Mouse (Mus musculus) hindbrain, postnatal 0 days (tissue): ENCODE results near the gene Clec12b. TPM values are rescaled to one million over a fixed set of nuclear protein-coding genes. Genes with fewer than 3 reads are reported as not detected.

ENCODE experiments used
- ATAC-seq: fragments of 200-750 bp; cut with Nextera tagmentation; 2 replicates; pipeline ENCODE4 v1.8.0; 2017; ENCODE audit warnings: mild to moderate bottlenecking, moderate TSS enrichment, moderate library complexity
- DNase-seq: peaks from one replicate; pipeline ENCODE4 v3.0.0-alpha.2; 2015; ENCODE audit warnings: low spot score
- H3K27ac ChIP-seq: fragments of 300-500 bp; sonication (generic); 2 replicates; pipeline ENCODE4 v1.5.1; 2014; ENCODE audit warnings: mild to moderate bottlenecking
- H3K27me3 ChIP-seq: fragments of 300-500 bp; sonication (generic); 2 replicates; pipeline ENCODE4 v1.6.1; 2014; ENCODE audit warnings: low read length, mixed read lengths; ENCODE audit not compliant: insufficient read depth
- H3K36me3 ChIP-seq: fragments of 300-500 bp; sonication (generic); 2 replicates; pipeline ENCODE4 v1.6.1; 2014; ENCODE audit warnings: low read length, mixed read lengths; ENCODE audit not compliant: insufficient read depth
- H3K4me1 ChIP-seq: fragments of 300-500 bp; sonication (generic); 2 replicates; pipeline ENCODE4 v1.6.1; 2014; ENCODE audit warnings: antibody characterized with exemption, low read length, mixed read lengths; ENCODE audit not compliant: insufficient read depth
- H3K4me2 ChIP-seq: fragments of 300-500 bp; sonication (generic); 2 replicates; pipeline ENCODE4 v1.6.1; 2014; ENCODE audit warnings: low read depth, mild to moderate bottlenecking, low read length, moderate library complexity, mixed read lengths
- H3K4me3 ChIP-seq: fragments of 300-500 bp; sonication (generic); 2 replicates; pipeline ENCODE4 v1.5.1; 2014; ENCODE audit warnings: low read length
- H3K9ac ChIP-seq: fragments of 300-500 bp; sonication (generic); replicated peaks from 2 replicates; pipeline ENCODE4 v1.6.1; 2014; ENCODE audit warnings: mild to moderate bottlenecking, low read length, moderate library complexity, mixed read lengths
- H3K9me3 ChIP-seq: fragments of 300-500 bp; sonication (generic); 2 replicates; pipeline ENCODE4 v1.6.1; 2016; ENCODE audit warnings: low read length, mixed read lengths
- CTCF ChIP-seq: IDR thresholded peaks from 2 replicates; pipeline ENCODE4 v1.5.1; 2016; ENCODE audit warnings: antibody characterized with exemption, control low read depth, low read depth
- WGBS: fragments of 180-500 bp; shearing (Covaris S2); extraction: QIAGEN DNeasy Blood & Tissue Kit; methylation state at CpG from one replicate; pipeline ENCODE4 v1.1.7; 2014; 5-methylcytosine and 5-hydroxymethylcytosine counted together
- polyA plus RNA-seq: library from polyadenylated mRNA; unstranded; fragments of >200 nt; fragmentation: Nextera tagmentation; extraction: Ambion mirVana; gene quantifications from 2 replicates; pipeline ENCODE4 v1.2.1, GENCODE M21; 2015
- total RNA-seq: library from RNA; depleted of rRNA; stranded (reverse); fragments of >200 nt; gene quantifications from 2 replicates; pipeline ENCODE4 v1.2.3, GENCODE M21; 2014

Clec12b gene
- total and polyA plus RNA-seq, 2 experiments from 2014 or later: 0.42 to 0.49 TPM

DNA sequence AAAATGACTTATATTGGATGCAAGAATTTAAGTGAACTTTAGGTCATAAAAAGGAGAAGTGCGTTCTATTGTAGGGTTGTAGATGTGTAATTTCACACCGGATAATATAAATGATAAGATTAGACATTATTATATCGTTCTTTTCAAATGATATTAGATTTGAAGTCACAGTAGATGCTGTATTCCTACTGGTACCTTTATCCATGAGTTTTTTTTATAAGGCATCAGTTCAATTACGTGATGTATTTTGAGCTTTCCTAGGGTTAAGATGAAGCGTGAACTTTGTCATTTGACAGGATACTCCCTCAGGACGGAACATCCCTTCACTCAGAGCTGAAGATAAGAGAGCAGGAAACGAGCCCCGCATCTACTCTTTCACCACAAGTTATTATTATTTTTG is 11.3 kb upstream of the Clec12b start, which contains the start of gene Clec1b:
Clec1b (plus strand) TSS at position 301 of the 400 bp plus-strand sequence.
- WGBS: 86% methylated on average over 8 of the region's 8 CpGs
- H3K9ac ChIP-seq: no peak within 1 kb of the TSS
- no peak for DNase-seq

DNA sequence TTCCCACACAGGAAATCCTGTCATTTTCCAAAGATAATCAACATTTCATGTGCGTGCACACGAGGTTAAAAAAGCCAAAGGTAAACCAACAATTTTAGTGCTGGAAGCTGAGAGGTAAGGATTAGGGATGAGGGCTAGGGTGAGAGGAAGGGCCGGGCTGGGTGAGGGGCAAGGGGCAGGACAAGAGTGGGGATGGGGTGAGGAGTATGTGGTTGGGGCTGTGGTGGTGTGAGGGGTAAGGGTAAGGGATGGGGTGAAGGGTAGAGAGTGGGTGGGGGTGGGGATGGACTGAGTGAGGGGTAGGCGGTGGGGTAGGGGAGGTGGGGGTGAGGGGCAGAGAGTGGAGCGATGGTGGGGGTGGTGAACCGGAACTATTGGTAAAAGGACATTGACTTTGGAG is 8.1 kb upstream of the Clec12b start:
- H3K4me3 ChIP-seq: no peak overlapping the region
- TF ChIP-seq CTCF: no peak
- H3K27me3 ChIP-seq: no peaks in the 10 kb centered on the region
- H3K4me1 ChIP-seq: no peaks in the 10 kb centered on the region
- no peaks in the 10 kb centered on the region for H3K36me3 ChIP-seq
- ATAC-seq (0 out of 2 replicates have a peak, but pooled peaks have one; percentile 18), DNase-seq (no peak)
- H3K4me2 ChIP-seq: no peak overlapping the region
- no peak overlapping the region for H3K27ac ChIP-seq
- H3K9me3 ChIP-seq: no peaks in the 10 kb centered on the region
- no peak overlapping the region for H3K9ac ChIP-seq
- WGBS: 85% methylated on average over 6 of the region's 6 CpGs

More for the DNA sequence above, 11.3 kb upstream of the Clec12b start, which contains the start of gene Clec1b:
- ATAC-seq: no peak
- no peaks in the 10 kb centered on the region for H3K27me3 ChIP-seq
- no peaks in the 10 kb centered on the region for H3K9me3 ChIP-seq
- no peak within 1 kb of the TSS for H3K4me2 ChIP-seq
- no peaks in the 10 kb centered on the region for H3K36me3 ChIP-seq
- no peak for TF ChIP-seq CTCF
- no peak within 1 kb of the TSS for H3K4me3 ChIP-seq
- no peaks in the 10 kb centered on the region for H3K4me1 ChIP-seq
- H3K27ac ChIP-seq: no peak within 1 kb of the TSS

GRCm38 (mm10) chr6:129393087-129393720 is 7.5 kb upstream of the Clec12b start:
- DNase-seq: peak; percentile 56
- 27% methylated on average over 2 of the region's 2 CpGs for WGBS
- no peaks in the 10 kb centered on the region for H3K4me1 ChIP-seq
- no peaks in the 10 kb centered on the region for H3K9me3 ChIP-seq
- H3K9ac ChIP-seq: no peak overlapping the region
- H3K27me3 ChIP-seq: no peaks in the 10 kb centered on the region
- H3K4me2 ChIP-seq: no peak overlapping the region
- no peak overlapping the region for H3K4me3 ChIP-seq
- ATAC-seq: no peak
- no peak overlapping the region for H3K27ac ChIP-seq
- H3K36me3 ChIP-seq: no peaks in the 10 kb centered on the region
- TF ChIP-seq CTCF: peak; percentile 75

DNA sequence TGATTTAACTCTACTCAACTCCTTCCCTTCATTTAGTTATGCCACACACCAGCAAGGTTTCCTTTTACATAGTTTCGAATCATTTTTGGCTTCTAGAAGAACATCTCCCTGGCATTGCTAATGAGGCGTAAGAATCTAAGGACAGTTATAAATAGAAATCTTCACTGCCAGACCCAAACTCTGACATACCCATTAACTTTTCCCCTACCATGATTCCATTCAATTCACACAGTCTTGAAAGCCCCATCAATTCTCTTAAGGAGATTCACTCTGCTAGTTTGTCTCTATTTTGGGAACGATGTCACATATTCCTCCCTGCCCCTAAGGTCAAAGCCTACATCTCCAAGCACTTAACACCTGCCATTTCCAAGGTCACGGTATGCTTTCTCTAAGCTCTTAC is 674 bp downstream of the Clec12b start:
- 41% methylated on average over 4 of the region's 4 CpGs for WGBS
- no peak overlapping the region for H3K9ac ChIP-seq
- no peaks in the 10 kb centered on the region for H3K36me3 ChIP-seq
- H3K9me3 ChIP-seq: no peaks in the 10 kb centered on the region
- H3K27me3 ChIP-seq: no peaks in the 10 kb centered on the region
- peak; percentile 70 for ATAC-seq
- no peak for TF ChIP-seq CTCF
- DNase-seq: peak; percentile 47
- H3K4me1 ChIP-seq: no peaks in the 10 kb centered on the region
- H3K4me3 ChIP-seq: no peak overlapping the region
- H3K27ac ChIP-seq: no peak overlapping the region
- no peak overlapping the region for H3K4me2 ChIP-seq

- Histone ChIP-seq H3K36me3 (no peaks in the 10 kb centered on the region), H3K4me3 (no peak overlapping the region), H3K9ac (no peak overlapping the region), H3K9me3 (no peaks in the 10 kb centered on the region), H3K27me3 (no peaks in the 10 kb centered on the region), H3K27ac (no peak overlapping the region), H3K4me1 (no peaks in the 10 kb centered on the region), H3K4me2 (no peak overlapping the region)
- TF ChIP-seq CTCF: no peak
- 79% methylated on average over 3 of the region's 3 CpGs for WGBS
- ATAC-seq (no peak), DNase-seq (no peak)
Measured at GRCm38 (mm10) chr6:129383466-129383865, 2.2 kb downstream of the Clec12b start.

GRCm38 (mm10) chr6:129381736-129382135 is 3.9 kb downstream of the Clec12b start:
- no peak for DNase-seq
- H3K4me2 ChIP-seq: no peak overlapping the region
- TF ChIP-seq CTCF: no peak

DNA sequence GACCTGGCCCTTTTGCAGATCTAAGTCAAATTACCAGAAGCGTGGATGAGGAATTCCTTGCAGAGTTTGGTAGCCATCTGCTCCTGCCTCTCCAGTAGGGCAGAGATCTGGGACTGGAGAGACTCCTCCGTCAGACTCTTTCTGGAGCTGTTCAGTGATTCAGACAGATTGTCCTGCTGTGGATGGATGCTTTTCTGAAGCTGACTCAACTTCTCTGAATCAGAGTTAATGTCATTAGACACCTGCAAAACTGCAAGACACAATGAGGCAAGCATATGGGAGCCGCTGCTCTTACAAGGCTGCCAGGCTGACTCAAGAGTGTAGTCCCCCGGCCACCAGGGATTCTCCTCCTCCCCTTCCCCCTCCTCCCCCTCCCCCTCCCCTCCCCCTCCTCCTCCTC is 5.2 kb downstream of the Clec12b start:
- no peaks in the 10 kb centered on the region for H3K4me1 ChIP-seq
- H3K27me3 ChIP-seq: no peaks in the 10 kb centered on the region
- no peak overlapping the region for H3K27ac ChIP-seq
- WGBS: 48% methylated on average over 4 of the region's 4 CpGs
- TF ChIP-seq CTCF: no peak
- H3K9ac ChIP-seq: no peak overlapping the region
- no peak overlapping the region for H3K4me3 ChIP-seq
- ATAC-seq (peak; percentile 69), DNase-seq (peak; percentile 40)
- H3K36me3 ChIP-seq: no peaks in the 10 kb centered on the region
- no peaks in the 10 kb centered on the region for H3K9me3 ChIP-seq
- no peak overlapping the region for H3K4me2 ChIP-seq

More at GRCm38 (mm10) chr6:129381736-129382135, 3.9 kb downstream of the Clec12b start:
- no peak for ATAC-seq
- Histone ChIP-seq H3K9me3 (no peaks in the 10 kb centered on the region), H3K4me1 (no peaks in the 10 kb centered on the region), H3K36me3 (no peaks in the 10 kb centered on the region), H3K27ac (no peak overlapping the region), H3K9ac (no peak overlapping the region), H3K27me3 (no peaks in the 10 kb centered on the region), H3K4me3 (no peak overlapping the region)
- 80% methylated on average over 1 of the region's 1 CpGs for WGBS
